Mouse (Mus musculus) skeletal muscle tissue, adult 2 months (tissue): Measurements from ENCODE around the gene Gadl1.

Source experiments
- DNase-seq: peaks from one replicate; pipeline ENCODE4 v3.0.0-alpha.2; 2012; ENCODE audit warnings: low read depth, low spot score

Gene Gadl1

DNA sequence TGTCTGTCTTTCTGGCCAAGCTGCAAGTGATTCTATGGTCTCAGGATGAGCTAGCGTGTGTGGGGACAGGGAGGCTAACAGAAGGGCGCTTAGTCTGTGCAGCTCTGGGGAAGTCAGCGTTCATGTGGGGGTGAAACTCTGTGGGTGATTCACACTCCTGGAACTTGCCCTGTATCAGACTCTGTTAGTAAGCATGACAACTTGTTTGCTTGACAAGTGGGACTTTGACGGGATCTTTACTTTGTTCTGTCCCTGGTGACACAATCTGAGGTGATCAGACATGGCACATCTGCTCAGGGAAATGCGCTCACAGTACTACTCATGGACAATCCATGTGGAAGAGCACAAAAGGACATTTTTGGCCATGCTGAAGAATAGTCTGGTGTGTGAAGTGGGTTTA, 178.0 kb downstream of the Gadl1 start:
- DNase-seq, result no peak

DNA sequence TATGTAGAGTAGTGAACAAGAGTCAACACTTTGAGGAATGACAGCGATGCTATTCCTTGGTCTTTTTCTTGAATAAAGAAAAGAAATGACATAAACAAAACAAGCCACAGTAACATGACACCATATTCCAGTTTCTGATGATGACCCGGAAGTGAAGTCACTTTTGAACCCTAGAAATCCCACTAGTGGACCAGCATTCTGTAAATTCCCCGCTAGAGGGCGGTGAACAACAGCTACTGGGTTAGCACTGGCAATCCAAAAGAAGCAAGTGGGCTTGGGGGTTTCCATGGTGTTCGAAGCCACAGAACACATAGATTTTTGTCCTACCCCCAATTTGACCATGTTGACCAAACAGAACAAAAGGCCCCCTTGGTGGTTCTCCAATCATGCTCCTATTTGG, 178.6 kb downstream of the Gadl1 start:
- DNase-seq, result no peak

DNA sequence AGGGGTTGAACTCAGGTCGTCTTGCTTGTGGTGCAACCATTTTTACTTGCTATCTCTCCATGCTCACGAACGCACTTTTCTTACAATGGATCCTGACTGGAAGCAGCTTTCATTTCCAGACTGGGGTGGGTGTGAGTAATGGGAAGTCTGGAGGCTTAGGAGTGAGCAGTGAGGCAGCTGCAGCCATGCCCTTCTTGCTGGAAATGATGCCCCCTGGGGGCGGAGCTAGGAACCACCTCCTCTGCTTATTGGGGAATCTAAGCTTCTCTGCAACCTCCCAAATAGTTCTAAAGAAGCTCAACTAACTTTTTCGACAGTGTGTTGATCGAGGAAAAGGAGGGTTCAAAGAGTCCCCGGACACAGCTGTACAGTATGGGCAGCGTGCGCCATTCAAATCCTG, 179.7 kb downstream of the Gadl1 start:
- no peak for DNase-seq

DNA sequence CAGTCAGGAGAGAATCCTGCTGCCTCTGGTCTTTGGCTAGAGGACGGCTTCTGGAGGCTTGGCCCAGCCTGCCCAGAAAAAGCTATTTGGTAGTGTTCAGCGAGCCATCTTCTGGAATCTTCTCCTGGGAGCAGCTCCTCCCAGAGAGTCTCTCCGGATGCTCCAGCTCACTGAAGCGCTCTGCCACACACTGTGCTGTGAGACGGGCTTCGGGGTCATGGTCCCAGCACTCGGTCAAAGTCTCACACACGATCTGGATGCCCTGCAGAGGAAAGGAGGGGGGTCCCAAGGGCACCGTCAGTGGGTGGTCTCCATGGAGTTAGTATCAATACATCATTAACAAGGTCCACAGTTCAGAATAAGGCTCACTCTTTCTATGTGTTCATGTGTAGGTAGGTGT, 181.0 kb downstream of the Gadl1 start:
- DNase-seq, result no peak

DNA sequence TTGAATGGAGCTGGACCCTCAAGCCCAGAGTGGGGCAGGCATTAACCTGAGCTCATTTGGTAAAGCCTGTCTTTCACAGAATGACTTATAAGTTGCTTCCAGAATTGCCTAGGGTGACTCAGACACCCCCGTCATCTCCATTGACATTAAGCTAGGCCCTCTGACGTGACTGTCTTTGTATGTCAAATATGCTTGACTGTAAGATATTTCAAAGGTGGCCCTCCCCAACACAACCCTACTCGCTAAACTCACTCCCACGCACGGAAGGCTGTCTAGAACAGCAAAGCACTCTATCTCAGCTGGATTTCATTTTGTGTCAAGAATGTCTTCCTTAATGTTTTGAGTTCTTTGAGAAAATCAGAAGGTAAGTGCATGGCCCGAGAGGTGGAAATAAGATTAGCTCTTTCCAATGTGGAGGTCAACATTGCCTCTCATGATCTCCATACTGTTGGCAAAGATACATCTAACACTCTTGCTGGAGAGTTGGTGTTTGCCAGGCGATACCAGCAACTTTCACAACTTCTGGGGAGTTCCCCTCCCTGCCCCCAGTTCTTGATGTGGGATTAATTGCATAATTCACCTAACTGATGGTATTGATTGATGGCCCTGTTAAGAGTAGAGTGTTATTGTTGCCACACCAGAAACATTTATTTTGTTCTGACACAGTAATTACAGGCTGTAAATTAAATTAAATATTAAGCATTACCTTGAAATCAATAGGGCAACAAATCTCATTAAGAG, 182.0 kb downstream of the Gadl1 start:
- no peak for DNase-seq

DNA sequence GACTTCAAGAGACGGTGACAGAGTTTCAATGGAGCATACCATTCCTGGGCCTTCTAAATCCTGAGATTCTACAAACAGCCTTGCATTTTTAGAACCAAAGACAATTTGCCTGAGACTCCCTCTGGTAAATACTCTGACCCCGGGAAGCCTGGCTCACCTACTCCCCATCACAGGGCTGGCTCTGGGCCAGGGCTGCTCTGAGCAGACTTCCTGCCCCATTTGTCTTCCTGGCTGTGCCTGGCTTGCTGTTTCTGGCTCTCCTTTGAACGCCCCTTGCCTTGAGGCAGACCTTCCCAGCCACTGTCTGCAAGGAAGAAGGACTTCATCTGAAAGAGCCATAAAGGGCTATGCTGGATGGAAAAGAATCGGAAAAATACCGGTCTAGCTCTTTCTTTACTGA, 182.7 kb downstream of the Gadl1 start:
- no peak for DNase-seq

DNA sequence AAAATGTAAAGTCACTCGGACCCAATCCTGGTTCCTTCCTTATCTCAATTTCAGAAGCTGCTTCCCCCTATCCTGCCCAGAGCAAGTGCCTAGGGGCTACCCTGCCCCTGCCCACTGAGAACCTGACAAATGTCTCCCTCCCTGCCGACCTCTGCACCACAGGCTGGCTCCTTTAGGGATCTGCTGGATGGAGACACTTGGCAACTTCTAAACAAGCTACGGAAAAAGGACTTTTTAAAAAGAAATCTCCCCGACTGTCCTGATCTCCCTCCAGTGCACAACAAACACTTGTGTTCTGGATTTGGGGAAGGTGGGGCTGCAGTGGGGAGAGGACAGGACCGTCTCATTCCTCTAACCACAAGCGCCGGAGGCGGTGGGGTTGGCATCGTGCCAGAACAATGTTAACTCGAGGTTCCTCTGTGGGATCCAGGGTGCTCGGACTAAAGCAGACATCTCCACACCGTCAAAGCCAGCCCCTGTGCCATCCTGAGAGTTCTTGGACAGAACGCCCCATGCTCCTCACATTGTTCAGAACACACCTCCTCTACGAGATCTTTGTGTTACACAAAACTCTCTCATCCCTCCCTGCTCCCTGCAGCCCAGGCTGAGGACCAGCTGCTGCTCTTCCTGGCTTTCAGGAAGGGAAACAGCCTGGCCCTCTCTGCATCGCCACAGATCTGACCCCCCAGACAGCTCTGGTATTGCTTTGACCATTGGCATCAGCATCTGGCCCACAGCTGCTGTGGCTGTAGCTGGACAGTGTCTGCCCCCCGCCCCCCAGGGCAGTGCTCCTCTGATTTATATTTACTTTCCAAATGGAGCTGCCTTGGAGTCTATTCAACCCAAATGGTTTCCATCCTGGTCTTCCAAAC, 189.7 kb downstream of the Gadl1 start:
- DNase-seq, result peak; percentile 44

DNA sequence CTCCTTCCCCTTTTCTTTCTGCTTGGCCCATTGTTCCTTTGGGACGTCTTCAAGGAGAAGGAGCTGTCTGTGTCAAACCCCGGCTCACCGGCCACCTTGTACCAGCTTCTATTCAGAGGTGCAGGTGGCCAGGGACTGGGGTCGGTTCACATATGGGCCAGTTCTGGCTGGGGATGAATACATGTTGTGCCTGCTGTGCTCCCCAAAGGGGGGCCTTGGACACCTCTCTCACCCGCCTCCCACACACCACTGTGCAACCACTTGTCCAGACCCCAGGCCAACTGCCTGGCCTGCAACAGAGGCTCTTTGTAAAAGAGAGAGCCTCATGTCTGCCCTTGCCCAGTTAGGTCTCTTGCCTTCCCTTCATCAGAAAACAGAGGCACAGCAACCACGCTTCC, 190.3 kb downstream of the Gadl1 start:
- DNase-seq, result no peak

DNA sequence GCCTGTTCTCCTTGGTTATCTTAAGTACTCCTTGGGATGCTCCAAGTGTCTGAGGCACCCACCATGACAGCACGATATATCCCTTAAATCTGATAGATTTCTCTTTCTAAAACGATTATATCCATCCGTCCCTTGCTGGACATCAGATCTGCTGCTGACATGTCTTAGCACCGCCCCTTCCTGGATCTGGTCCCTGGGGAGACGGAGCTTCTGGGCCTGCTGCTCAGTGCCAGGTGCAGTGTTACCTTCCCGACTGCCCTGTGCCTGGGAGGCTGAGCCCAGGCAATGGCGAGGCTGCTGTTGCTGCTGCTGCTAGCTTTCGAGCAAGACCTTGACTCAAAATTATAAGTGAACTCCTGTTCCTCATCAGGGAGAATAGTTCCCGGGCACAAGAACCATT, 190.8 kb downstream of the Gadl1 start:
- peak; percentile 50 for DNase-seq

DNA sequence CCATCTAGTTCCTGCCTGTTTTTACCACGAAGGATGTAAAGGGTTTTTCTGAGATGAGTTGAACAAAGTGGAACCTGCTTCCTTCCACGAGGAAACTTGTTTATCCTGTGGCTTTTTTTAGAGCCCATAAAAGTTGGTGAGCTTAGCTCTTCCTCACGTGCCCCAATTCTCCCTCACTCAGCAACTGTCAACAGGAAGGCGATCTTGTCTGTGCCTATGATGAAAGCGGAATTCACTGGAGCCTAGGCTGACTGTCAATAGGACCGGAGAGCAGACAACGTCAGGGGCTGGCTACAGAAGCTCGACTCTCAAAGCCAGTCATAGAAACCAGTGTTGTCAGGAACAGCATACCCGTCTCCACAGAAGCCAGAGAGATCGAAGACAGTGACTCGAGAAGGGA, 192.6 kb downstream of the Gadl1 start:
- DNase-seq, result peak; percentile 31

DNA sequence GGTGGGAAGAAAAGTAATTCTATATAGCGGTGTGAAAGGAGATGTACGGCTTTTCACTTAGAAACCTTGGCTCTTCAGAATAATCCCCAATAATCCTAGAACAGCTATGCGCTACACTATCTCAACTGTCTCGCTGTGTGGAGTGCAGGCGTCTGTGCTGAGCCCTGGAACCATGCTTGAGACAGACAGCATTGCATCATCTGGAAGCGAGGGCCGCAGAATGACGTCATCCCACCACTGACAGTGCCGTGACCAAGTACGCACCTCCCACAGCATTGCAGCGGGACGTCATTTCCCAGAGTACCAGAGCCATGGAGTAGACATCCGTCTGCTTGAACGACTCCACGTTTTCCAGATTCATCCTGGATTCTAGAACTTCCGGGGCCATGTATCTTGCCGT, 195.5 kb downstream of the Gadl1 start:
- DNase-seq, result no peak

DNA sequence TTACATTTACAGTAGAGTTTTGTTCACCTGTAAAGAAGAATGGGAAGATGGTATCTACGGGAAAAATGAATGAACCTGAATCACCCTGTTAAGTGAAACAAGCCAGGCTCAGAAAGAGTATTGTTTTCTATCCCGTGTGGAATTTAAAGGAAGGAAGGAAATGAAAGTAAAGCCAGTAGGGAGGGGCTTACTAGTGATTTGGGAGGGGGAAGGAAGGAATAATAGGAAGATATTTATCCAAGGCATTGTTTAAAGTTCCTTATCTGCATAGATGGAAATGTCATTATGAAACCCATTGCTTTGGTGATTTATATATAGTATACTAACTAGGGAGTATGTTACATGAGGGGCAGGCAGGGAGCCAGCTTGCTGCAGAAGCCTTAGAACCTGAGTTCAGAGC, 199.5 kb downstream of the Gadl1 start:
- DNase-seq, result no peak

DNA sequence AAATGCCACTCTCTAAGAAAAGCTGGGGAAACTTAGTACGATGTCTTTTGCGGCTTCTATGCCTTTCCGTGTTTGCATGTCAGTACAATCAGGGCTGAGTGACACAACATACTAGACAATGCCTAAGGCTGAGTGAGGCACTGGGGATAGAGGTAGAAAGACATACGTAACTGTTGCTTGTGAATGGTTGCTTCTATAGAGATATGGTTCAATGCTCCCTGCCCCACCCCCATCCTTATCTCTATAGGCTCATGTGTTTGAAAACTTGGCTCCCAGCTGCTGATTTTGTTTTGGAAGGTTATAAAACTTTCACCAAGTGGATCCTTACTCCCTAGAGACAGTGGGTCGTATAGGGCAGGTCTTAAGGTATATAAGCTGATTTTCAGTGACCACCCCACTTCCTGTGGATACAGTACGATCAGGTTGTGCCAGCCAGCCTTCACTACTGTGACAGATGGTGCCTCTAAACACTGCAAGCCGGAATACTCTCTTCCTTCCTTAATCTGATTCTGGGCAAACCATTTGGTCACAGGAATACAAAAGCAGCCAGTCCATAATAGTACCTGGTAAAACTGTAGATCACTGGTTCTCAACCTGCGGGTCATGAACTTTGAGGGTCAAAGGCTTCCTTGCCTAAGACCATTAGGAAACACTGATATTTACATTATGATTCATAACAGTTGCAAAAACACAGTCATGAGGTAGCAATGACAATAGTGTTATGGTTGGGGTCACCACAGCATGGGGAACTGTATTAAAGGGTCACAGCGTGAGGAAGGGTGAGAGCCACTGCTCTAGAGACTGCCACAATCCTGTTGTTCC, 202.1 kb downstream of the Gadl1 start:
- DNase-seq, result no peak

DNA sequence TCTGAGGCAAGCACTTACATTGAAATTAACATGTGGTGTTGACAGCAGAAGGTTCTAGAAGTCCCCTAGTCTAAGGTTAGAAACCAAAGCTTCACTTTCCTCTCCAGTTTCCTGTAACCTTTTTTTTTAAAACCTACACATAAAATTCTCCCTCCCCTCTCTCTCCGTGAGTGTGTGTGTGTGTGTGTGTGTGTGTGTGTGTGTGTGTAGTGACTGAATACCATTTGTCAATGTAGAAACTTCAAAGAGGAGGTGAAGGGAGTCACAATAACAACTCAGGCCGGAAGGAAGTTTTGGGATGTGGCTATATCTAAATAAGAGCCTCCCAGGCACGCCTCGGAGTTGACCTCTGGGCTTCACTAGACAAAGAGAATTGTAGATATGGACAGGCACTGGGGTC, 205.1 kb downstream of the Gadl1 start:
- no peak for DNase-seq

DNA sequence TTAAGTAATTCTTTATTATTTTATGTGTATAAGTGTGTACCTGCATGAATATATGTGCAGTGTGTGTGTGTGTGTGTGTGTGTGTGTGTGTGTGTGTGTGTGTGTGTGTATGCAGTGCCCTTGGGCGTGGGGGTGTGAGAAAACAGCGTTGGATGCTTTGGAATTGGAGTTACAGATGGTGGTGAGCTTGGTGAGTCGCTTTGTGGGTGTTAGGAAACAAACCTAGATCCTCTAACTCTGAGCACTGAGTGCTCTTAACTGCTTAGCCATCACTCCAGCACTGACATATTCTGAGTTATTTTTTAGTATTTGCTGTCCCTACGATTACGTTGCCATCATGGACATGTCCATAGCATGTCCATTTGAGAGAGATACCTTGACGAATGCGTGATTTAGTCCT, 206.6 kb downstream of the Gadl1 start:
- DNase-seq, result no peak

DNA sequence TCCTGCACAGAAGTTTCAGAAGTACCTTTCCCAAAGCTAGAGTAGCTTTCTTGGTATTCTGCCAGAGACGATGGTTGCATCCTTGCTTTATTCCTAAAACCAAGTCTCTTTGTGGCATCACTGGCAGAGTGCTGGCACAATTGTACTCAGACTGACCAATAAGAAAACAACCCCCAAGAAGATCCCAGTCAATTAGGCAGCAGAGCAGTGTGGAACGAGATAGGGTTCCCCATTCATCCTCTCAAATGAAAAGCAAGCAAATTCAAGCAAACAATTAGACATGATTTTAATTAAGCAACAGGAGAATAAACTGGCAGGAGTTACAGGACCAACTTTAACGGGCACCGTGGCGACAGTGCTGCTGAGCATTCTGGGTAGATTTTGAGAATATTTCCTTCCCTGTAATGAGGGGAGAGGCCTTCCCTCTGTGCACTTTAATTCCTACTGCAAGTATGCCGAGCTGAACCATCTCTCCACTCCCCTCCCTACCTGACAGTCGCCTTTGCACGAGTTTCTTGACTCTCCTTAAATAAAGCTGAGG, 209.1 kb downstream of the Gadl1 start:
- no peak for DNase-seq

DNA sequence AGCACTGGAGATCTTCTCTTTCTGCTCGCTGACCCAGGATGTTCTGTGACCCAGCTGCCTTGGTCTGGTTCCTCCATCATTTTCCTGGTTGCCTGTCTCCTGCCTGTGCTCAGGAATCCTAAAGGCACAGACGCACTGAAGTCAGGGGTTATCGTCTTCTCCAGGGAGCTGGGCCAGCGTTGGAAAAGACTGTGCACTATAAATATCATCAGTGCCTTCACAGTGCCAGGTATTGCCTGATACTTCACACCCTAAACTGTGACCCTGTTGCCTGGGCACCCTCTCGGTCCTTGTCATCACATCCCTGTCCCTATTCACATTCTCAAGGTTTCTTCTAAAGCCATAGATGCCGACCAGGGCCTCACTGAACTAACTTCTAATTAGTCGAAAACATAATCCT, 210.7 kb downstream of the Gadl1 start:
- DNase-seq, result peak; percentile 72

DNA sequence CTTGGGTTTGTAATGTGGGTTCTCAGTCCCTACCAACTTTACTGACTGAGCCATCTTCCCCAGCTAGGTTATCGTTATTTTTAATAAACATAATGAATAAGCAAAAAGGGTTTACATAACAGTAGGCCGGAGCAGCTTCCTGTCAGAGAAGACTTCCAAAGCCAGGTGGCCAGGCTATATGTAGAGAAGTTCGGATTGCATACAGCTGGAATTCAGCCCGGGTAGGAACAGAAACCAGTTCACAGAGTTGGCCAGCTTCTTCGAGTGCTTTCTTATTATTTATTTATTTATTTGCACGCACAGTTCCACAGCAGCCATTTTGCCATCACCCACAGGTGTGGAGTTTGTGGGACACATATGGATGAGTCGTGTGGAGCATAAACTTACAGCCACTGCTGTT, 212.2 kb downstream of the Gadl1 start:
- DNase-seq, result peak; percentile 78

DNA sequence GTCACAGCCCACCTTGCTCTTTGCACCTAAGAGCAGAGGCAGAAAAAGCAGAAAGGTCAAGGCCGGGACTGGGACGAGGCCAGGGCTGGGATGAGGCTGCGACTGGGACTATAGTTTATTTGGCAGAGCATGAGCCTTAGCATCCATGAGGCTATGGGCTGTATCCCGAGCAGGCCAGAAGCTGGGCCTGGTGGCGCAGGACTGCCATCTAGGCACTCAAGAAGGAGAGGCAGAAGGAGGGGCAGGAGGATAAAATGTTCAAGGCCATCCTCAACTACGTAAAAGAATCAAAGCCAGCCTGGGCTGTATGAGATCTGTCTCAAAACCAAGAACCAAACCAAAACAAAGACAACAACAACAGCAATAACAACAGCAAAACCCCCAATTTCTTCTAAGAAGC, 213.3 kb downstream of the Gadl1 start:
- no peak for DNase-seq

DNA sequence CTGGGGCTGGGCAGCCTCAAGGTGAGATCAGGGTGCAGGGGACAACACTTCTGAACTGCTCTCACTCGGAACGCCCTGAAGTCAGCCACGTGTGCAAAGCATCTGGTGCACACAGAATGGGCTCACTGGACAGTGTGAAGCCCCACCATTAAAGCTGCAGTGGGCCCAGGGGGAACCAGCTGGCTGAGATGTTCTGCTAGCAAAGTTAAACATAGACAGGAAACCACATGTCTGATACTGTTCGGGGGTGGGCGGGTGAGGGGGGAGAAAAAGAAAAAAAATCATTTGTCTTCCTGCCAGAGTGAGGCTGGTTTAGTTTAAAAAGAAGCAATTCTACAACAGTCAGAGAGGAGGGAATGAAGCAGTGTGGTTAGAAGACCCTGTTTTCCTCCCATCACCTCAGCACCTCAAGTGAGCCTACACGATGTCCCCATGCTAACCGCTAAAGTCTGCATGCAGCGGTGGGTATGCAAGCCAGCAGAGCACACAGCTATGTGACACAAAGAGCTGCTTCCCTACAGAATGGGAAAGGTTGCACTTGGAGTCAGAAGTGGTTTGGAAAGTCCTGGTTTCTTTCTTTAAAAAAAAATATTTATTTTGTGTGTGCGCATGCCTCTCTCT, 213.8 kb downstream of the Gadl1 start:
- DNase-seq, result no peak
